Mouse (Mus musculus) CH12.LX (cell line): Measurements from ENCODE around the gene Carmil1. TPM values are rescaled to one million over a fixed set of nuclear protein-coding genes. Genes with fewer than 3 reads are reported as not detected.

Source experiments
- DNase-seq: peaks from one replicate; pipeline ENCODE4 v3.0.0-alpha.2; 2013; ENCODE audit errors: extremely low read depth
- H3K27ac ChIP-seq: 2 replicates; pipeline ENCODE4 v1.5.1; 2012; ENCODE audit warnings: low read depth, mild to moderate bottlenecking, control low read depth, moderate library complexity; ENCODE audit not compliant: insufficient read depth
- H3K27me3 ChIP-seq: replicated peaks from 2 replicates; pipeline ENCODE3; 2012; ENCODE audit warnings: inconsistent platforms
- H3K36me3 ChIP-seq, 2 experiments: replicated peaks in 1 of 2; 2 replicates each; pipeline versions ENCODE3 to v1.6.1; 2012; ENCODE audit warnings: inconsistent platforms in 1 of 2, low read length in 1 of 2, mild to moderate bottlenecking in 1 of 2, mixed read lengths in 1 of 2, moderate library complexity in 1 of 2; ENCODE audit not compliant: control insufficient read depth in 1 of 2, insufficient read depth in 1 of 2
- H3K4me1 ChIP-seq, 2 experiments: 2 replicates each; pipeline ENCODE4 v1.6.1; 2012; ENCODE audit warnings: inconsistent platforms in 1 of 2, moderate library complexity in 1 of 2; ENCODE audit not compliant: insufficient read depth in 2 of 2, control insufficient read depth in 1 of 2
- H3K4me2 ChIP-seq: 2 replicates; pipeline ENCODE4 v1.6.1; 2012; ENCODE audit warnings: low read depth, mild to moderate bottlenecking, control low read depth; ENCODE audit not compliant: poor library complexity, insufficient read depth, severe bottlenecking
- H3K4me3 ChIP-seq, 3 experiments: fragments of 150-350 bp in 1 of 3; sonication (generic) in 1 of 3; replicated peaks in 1 of 3; 2 replicates each; pipeline versions ENCODE3 to v1.5.1; 2011 to 2012; ENCODE audit warnings: low read depth in 2 of 3, low read length in 2 of 3, mild to moderate bottlenecking in 2 of 3, moderate library complexity in 2 of 3, control low read depth in 1 of 3, improper control_type of control experiment in 1 of 3, inconsistent platforms in 1 of 3, mixed read lengths in 1 of 3; ENCODE audit not compliant: poor library complexity in 1 of 3
- H3K79me2 ChIP-seq: replicated peaks from 2 replicates; pipeline ENCODE4 v1.6.1; 2012; ENCODE audit warnings: mild to moderate bottlenecking, moderate library complexity; ENCODE audit not compliant: control insufficient read depth, poor library complexity, insufficient read depth, severe bottlenecking; ENCODE audit errors: extremely low read depth
- H3K9ac ChIP-seq: 2 replicates; pipeline ENCODE4 v1.6.1; 2012; ENCODE audit warnings: low read depth, mild to moderate bottlenecking, control low read depth, moderate library complexity; ENCODE audit not compliant: insufficient read depth
- H3K9me3 ChIP-seq: replicated peaks from 2 replicates; pipeline ENCODE3; 2012; ENCODE audit warnings: low read length, inconsistent platforms, mixed read lengths
- BHLHE40 ChIP-seq: IDR thresholded peaks from 2 replicates; pipeline ENCODE4 v1.6.1; 2011; ENCODE audit warnings: mild to moderate bottlenecking, low read depth, low read length, improper control_type of control experiment
- CHD1 ChIP-seq: IDR thresholded peaks from 2 replicates; pipeline ENCODE4 v1.6.1; 2012; ENCODE audit warnings: low read depth, low read length, improper control_type of control experiment, inconsistent platforms
- CHD2 ChIP-seq: IDR thresholded peaks from 2 replicates; pipeline ENCODE4 v1.6.1; 2011; ENCODE audit warnings: low read length, improper control_type of control experiment
- CTCF ChIP-seq, 2 experiments: IDR thresholded peaks in 1 of 2; conservative IDR thresholded peaks in 1 of 2; 2 replicates each; pipeline ENCODE4 v1.5.1; 2011 to 2012; ENCODE audit warnings: low read depth in 2 of 2, low read length in 2 of 2, improper control_type of control experiment in 1 of 2, inconsistent platforms in 1 of 2, mild to moderate bottlenecking in 1 of 2, moderate library complexity in 1 of 2
- E2F4 ChIP-seq: IDR thresholded peaks from 2 replicates; pipeline ENCODE4 v1.6.1; 2011; ENCODE audit warnings: low read depth, low read length, improper control_type of control experiment; ENCODE audit not compliant: insufficient replicate concordance
- ELF1 ChIP-seq: IDR thresholded peaks from 2 replicates; pipeline ENCODE4 v1.6.1; 2014; ENCODE audit warnings: low read depth, mild to moderate bottlenecking, inconsistent platforms, low read length, improper control_type of control experiment
- EP300 ChIP-seq: IDR thresholded peaks from 2 replicates; pipeline ENCODE4 v1.6.1; 2011; ENCODE audit warnings: low read length, improper control_type of control experiment
- ETS1 ChIP-seq: conservative IDR thresholded peaks from 2 replicates; pipeline ENCODE4 v1.6.1; 2012; ENCODE audit warnings: low read depth, mild to moderate bottlenecking, inconsistent platforms, low read length, improper control_type of control experiment, moderate library complexity
- GABPA ChIP-seq: IDR thresholded peaks from 2 replicates; pipeline ENCODE4 v1.6.1; 2012; ENCODE audit warnings: low read depth, low read length, improper control_type of control experiment, inconsistent platforms; ENCODE audit not compliant: insufficient replicate concordance
- JUN ChIP-seq: IDR thresholded peaks from 2 replicates; pipeline ENCODE4 v1.6.1; 2011; ENCODE audit warnings: low read depth, mild to moderate bottlenecking, low read length, improper control_type of control experiment, moderate library complexity; ENCODE audit not compliant: insufficient read depth
- KAT2A ChIP-seq: IDR thresholded peaks from 2 replicates; pipeline ENCODE4 v1.6.1; 2012; ENCODE audit warnings: low read length, improper control_type of control experiment, inconsistent platforms; ENCODE audit not compliant: insufficient replicate concordance
- MAFK ChIP-seq: IDR thresholded peaks from 2 replicates; pipeline ENCODE4 v1.6.1; 2011; ENCODE audit warnings: low read length, improper control_type of control experiment; ENCODE audit not compliant: insufficient replicate concordance
- MAZ ChIP-seq: IDR thresholded peaks from 2 replicates; pipeline ENCODE4 v1.6.1; 2012; ENCODE audit warnings: low read depth, mild to moderate bottlenecking, inconsistent platforms, low read length, improper control_type of control experiment, moderate library complexity
- MEF2A ChIP-seq: IDR thresholded peaks from 2 replicates; pipeline ENCODE4 v1.6.1; 2014; ENCODE audit warnings: low read depth, mild to moderate bottlenecking, inconsistent platforms, low read length, improper control_type of control experiment, borderline replicate concordance
- MYC ChIP-seq: IDR thresholded peaks from 2 replicates; pipeline ENCODE4 v1.6.1; 2011; ENCODE audit warnings: low read depth, mild to moderate bottlenecking, improper control_type of control experiment, low read length
- PAX5 ChIP-seq: IDR thresholded peaks from 2 replicates; pipeline ENCODE4 v1.6.1; 2012; ENCODE audit warnings: low read length, inconsistent platforms, mixed read lengths
- POLR2A ChIP-seq: IDR thresholded peaks from 2 replicates; pipeline ENCODE4 v1.6.1; 2011; ENCODE audit warnings: low read depth, mild to moderate bottlenecking, improper control_type of control experiment, low read length
- POLR2AphosphoS2 ChIP-seq: IDR thresholded peaks from 2 replicates; pipeline ENCODE4 v1.6.1; 2011; ENCODE audit warnings: low read depth, low read length, improper control_type of control experiment
- SIN3A ChIP-seq: IDR thresholded peaks from 2 replicates; pipeline ENCODE4 v1.6.1; 2012; ENCODE audit warnings: low read length, improper control_type of control experiment, inconsistent platforms
- SMC3 ChIP-seq: IDR thresholded peaks from 2 replicates; pipeline ENCODE4 v1.6.1; 2011; ENCODE audit warnings: low read depth, low read length, improper control_type of control experiment
- TCF12 ChIP-seq: IDR thresholded peaks from 2 replicates; pipeline ENCODE4 v1.6.1; 2014; ENCODE audit warnings: low read depth, mild to moderate bottlenecking, inconsistent platforms, low read length, improper control_type of control experiment
- UBTF ChIP-seq: IDR thresholded peaks from 2 replicates; pipeline ENCODE4 v1.6.1; 2012; ENCODE audit warnings: low read depth, mild to moderate bottlenecking, inconsistent platforms, low read length, improper control_type of control experiment, moderate library complexity
- ZKSCAN1 ChIP-seq: IDR thresholded peaks from 2 replicates; pipeline ENCODE4 v1.6.1; 2012; ENCODE audit warnings: low read depth, inconsistent platforms, low read length, improper control_type of control experiment, borderline replicate concordance
- ZNF384 ChIP-seq: IDR thresholded peaks from 2 replicates; pipeline ENCODE4 v1.6.1; 2012; ENCODE audit warnings: low read depth, low read length, improper control_type of control experiment, inconsistent platforms
- dilution Hi-C: fragments of 300-500 bp; cut with MboI; formaldehyde crosslinking; loops from 2 replicates; pipeline ENCODE4 v1.14.3; 2020; ENCODE audit warnings: low sequenced_read_pairs; ENCODE audit not compliant: extremely low pct_unique_long_range_greater_than_20kb, extremely low pct_ligation_motif_present
- in situ Hi-C: fragments of 300-500 bp; cut with MboI; formaldehyde crosslinking; loops from 3 replicates; pipeline ENCODE4 v1.14.3; 2019; ENCODE audit warnings: low sequenced_read_pairs, low pct_ligation_motif_present, low pct_unique_long_range_greater_than_20kb, mixed read lengths
- polyA plus RNA-seq: library from polyadenylated mRNA; unstranded; fragments of >175 nt; gene quantifications from 2 replicates; pipeline ENCODE4 v1.2.1, GENCODE M21; 2012; ENCODE audit warnings: low read depth; ENCODE audit not compliant: insufficient read length
- total RNA-seq, 2 experiments: library from RNA; depleted of rRNA; stranded (reverse); fragments of 300-350 nt in 1 of 2; fragments of >200 nt in 1 of 2; gene quantifications; 2 replicates each; pipeline ENCODE4 v1.2.3; 2012 to 2014

The Carmil1 gene
- total and polyA plus RNA-seq, 3 experiments = 1.1 to 9.4 (median 7.2) TPM

- H3K27ac ChIP-seq = no peak overlapping the region
- in situ Hi-C loops (no loop called here), dilution Hi-C loops (no loop called here)
- no peaks in the 10 kb centered on the region for H3K4me1 ChIP-seq
- no peak for DNase-seq
- TF ChIP-seq CTCF (conservative IDR thresholded peaks at IDR 0.05 in 1 of 2, IDR thresholded peaks at IDR 0.05 in 1 of 2; ENCODE audit: low read depth in 2 of 2, low read length in 2 of 2) = no peak
- no peak for TF ChIP-seq MAFK
- no peak for TF ChIP-seq SIN3A
- TF ChIP-seq JUN = no peak
- TF ChIP-seq E2F4 = no peak
- no peak for TF ChIP-seq ETS1
- no peak for TF ChIP-seq CHD1
- no peak for TF ChIP-seq ZNF384
- TF ChIP-seq MYC = no peak
- no peak for TF ChIP-seq PAX5
- no peak for TF ChIP-seq KAT2A
- H3K36me3 ChIP-seq = peaks cover 0 to 4% of the 10 kb centered on the region in 2 experiments
- H3K4me3 ChIP-seq = no peak overlapping the region
- no peak overlapping the region for H3K9ac ChIP-seq
- H3K27me3 ChIP-seq = no peaks in the 10 kb centered on the region
- H3K79me2 ChIP-seq = no peaks in the 10 kb centered on the region; the same call in 1 of the 2 replicates
- H3K4me2 ChIP-seq = no peak overlapping the region
- H3K9me3 ChIP-seq = no peaks in the 10 kb centered on the region
These were observed 15.8 kb downstream of the Carmil1 start for GRCm38 (mm10) chr13:24264760-24265159.

- Histone ChIP-seq H3K79me2 (no peaks in the 10 kb centered on the region; the same call in 1 of the 2 replicates), H3K4me1 (no peaks in the 10 kb centered on the region), H3K27ac (no peak overlapping the region), H3K9me3 (no peaks in the 10 kb centered on the region), H3K36me3 (peaks cover 0 to 4% of the 10 kb centered on the region in 2 experiments), H3K9ac (no peak overlapping the region), H3K27me3 (no peaks in the 10 kb centered on the region), H3K4me2 (no peak overlapping the region), H3K4me3 (no peak overlapping the region)
- TF ChIP-seq ZNF384 (no peak), MEF2A (no peak), JUN (no peak), ELF1 (no peak), SMC3 (no peak), CTCF (conservative IDR thresholded peaks at IDR 0.05 in 1 of 2, IDR thresholded peaks at IDR 0.05 in 1 of 2; ENCODE audit: low read depth in 2 of 2, low read length in 2 of 2) (no peak), CHD2 (no peak), ZKSCAN1 (no peak), ETS1 (no peak), EP300 (no peak), GABPA (no peak), SIN3A (no peak), BHLHE40 (no peak), PAX5 (no peak), KAT2A (no peak), POLR2A (no peak), UBTF (no peak), TCF12 (no peak), MAZ (no peak), POLR2AphosphoS2 (no peak)
- dilution Hi-C loops = no loop called here
- in situ Hi-C loops = no loop called here
- no peak for DNase-seq
These were observed 17.0 kb downstream of the Carmil1 start for GRCm38 (mm10) chr13:24263560-24263959.
